Mouse (Mus musculus) myocyte (in vitro differentiated cells): ENCODE data around the gene 3110082I17Rik.

Experiments
- MYOG ChIP-seq, 3 experiments: IDR thresholded peaks; one replicate each; pipeline ENCODE4 v1.6.1; 2011; ENCODE audit warnings: control low read depth in 2 of 3, low read depth in 2 of 3, mild to moderate bottlenecking in 2 of 3; ENCODE audit not compliant: insufficient read length in 2 of 3, control insufficient read depth in 1 of 3, insufficient read depth in 1 of 3
- POLR2A ChIP-seq: IDR thresholded peaks from one replicate; pipeline ENCODE4 v1.6.1; 2011; ENCODE audit warnings: low read depth, mild to moderate bottlenecking, control low read depth, moderate library complexity; ENCODE audit not compliant: insufficient read length

- no peak for TF ChIP-seq POLR2A
- no peak for TF ChIP-seq MYOG (IDR thresholded peaks at IDR 0.05; ENCODE audit: control insufficient read depth in 1 of 3, insufficient read depth in 1 of 3, insufficient read length in 2 of 3, low read depth in 2 of 3)
Measured at GRCm38 (mm10) chr5:139353946-139354345, 106.4 kb downstream of the 3110082I17Rik start.
